Mouse (Mus musculus): ENCODE measurements around the gene Krt17.

Krt17 gene

DNA sequence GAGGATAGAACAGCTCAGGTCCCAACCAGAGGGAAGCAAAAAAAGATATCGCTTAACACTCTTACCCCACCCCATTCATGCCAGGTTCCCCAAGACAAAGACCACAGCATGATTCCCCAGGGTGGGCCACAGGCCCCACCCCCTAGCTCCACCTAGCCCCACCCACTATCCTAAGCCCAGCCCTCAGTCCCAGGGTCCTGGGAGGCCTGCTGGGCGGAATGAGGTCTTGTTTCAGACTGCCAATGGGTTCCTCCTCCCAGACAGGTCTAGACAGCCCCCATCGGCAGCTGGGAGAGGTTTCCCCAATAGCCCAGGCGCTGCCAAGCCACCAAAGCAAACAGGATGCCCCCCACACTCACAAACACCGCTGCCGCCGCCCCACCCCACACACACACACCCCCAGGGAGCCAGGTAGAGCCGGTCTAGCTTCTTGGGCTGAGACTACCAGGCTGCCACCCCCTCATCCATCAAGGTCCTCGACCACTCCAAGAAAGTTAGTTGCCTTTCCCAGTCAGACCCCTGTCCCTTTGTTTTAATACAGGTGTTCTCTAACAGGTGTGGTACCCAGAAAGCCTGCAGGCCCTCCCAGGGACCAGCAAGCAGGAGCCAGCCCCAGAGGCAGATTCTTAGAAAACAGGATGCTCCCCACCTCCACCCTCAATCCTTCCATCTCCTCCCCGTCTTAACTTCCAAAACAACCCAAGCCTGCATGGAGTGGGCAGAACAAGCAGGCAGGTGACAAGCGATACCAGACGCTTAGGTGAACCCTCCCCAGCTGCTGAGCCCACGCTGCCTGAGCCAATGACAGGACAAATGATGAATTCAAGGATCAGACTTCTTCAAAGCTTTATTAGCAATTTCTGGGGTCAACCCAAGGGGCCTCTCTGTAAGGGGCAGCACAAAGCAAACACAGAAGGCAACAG lies 1.5 kb upstream of the Krt17 start:
- 60% methylated on average over 13 of the region's 13 CpGs for WGBS

DNA sequence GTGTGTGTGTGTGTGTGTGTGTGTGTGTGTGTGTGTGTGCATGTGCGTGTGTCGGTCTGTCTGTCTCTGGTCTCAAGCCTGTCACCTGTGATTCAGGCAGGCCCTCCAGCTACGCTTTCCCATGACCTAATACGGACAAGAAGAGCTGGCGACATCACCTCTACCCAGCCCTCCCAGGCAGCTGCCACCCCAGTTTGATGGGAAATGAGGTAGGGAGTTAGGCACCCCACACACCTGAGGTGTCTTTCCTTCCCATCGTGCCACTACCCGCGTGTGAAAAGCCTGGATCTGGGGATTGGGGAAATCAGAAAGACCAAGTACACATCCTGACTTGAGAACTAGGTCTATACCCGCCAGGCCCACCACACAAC lies 391 bp upstream of the Krt17 start:
- WGBS: 86% methylated on average over 9 of the region's 9 CpGs

DNA sequence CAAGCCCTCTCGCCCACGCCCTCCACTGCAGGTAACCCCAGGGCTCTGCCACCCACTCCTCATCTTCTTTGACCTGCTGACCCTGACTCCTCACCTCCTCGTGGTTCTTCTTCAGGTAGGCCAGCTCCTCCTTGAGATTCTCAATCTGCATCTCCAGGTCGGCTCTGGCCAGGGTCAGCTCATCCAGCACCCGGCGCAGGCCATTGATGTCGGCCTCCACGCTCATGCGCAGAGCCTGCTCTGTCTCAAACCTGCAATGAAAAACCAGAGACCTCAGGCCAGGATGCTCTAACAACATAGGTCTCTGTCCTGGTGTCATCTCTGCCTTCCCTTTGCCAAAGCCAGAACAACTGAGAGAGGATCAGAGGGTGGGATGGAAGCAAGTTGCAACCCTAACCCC lies 1.8 kb downstream of the Krt17 start:
- 95% methylated on average over 9 of the region's 9 CpGs for WGBS

DNA sequence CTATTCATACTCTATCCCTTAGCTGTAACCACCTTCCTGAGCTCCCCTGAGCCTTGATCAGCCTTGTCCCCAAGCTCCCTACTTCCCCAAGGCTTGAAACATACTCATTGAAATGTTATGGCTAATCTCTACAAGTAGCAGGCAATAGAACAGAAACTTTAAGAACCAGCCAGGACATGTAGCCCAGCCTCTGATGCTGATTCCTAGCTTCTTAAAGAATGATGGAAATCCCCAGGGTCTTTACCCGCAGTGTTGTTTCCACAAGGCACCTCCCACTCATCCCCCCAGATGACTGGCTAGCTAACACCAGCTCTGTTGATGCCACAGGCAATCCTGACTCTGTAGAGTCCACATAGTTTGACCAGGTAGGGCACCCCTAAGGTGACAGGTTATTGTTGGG lies 2.9 kb downstream of the Krt17 start:
- WGBS: 83% methylated on average over 1 of the region's 1 CpGs

DNA sequence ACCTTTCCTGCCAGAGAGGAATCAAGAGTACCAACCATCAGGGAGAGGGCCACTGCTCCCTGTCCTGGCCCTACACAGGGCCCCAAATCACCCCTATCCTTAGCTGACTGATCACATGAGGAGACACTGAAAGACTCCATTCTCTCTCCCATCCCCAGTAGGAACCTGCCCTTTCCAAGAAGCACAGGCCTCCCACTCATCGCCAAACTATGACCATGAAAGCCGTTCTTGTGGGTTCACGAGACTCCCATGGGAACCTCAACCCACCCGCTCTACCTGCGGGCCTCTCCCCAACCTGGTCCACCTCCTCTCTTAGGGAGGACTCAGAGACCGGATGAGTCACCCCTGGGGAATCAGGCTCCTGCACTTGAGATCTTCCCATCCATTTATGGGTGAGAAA lies 5.3 kb downstream of the Krt17 start:
- 91% methylated on average over 6 of the region's 6 CpGs for WGBS

DNA sequence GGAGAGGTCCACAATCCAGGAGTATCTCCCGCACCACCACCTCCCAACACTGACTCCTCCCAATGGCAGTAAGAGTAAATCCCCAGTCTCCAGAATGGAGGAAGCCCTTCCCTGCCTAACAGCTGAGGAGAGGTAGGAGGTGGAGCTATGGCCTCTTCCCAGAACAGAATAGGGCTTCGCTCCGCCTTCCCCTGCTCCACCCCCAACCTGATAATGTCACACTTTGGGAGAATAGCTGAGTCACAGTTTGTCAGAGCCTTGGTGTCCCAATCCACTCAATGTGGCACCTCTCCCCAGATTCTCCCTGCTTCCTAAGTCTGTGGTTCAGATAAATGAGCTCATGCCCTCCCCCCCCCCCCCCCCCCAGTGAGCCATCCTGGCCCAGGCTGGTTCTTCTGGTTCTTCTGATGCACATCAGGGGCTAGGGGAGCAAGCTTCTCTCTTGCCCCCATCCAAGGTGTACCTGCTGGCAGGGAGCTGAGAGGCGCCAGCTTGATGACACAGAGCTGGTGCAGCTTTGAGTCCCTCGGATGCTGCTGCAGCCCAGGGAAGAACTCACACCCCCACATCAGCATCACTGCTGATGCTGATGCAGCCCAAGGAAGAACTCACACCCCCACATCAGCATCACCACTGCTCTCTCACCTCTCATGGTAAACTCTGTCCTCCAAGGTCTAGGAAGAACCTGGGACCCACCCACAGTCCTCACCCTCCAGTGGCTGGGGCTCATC lies 6.3 kb downstream of the Krt17 start:
- 55% methylated on average over 5 of the region's 5 CpGs for WGBS

DNA sequence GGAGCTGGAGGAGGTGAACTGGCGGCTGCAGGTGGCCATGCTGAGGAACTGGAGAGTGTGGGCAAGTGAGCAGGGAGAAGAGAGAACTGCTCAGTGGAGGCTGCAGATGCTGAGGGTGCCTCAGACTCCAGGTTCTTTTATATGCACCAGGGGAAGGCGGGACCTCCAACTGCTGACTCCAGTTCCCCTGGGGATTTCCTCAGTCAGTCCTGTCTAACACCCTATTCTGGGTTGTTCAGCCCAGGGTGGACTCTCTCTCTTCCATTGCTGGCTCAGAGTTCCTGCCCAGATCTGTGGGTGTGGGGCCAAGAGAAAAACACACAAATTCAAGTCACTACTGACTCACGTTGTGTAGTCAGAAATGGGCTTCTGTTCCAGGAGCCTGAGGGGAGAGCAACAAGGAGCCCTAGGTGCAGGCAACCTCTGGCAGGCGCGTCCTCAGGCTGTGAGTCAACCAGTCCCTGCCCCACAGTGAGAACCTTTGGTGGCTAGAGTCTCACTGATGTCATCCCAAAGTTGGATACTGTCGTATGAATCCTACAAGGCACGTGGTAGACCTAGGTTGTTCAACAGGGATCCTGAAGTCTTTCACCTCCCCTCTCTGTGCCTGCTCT lies 11.9 kb downstream of the Krt17 start, which contains the start of gene Krt16:
Gene Krt16 (minus strand): TSS at position 51 of the 614 bp plus-strand sequence.
- WGBS: 82% methylated on average over 7 of the region's 7 CpGs

DNA sequence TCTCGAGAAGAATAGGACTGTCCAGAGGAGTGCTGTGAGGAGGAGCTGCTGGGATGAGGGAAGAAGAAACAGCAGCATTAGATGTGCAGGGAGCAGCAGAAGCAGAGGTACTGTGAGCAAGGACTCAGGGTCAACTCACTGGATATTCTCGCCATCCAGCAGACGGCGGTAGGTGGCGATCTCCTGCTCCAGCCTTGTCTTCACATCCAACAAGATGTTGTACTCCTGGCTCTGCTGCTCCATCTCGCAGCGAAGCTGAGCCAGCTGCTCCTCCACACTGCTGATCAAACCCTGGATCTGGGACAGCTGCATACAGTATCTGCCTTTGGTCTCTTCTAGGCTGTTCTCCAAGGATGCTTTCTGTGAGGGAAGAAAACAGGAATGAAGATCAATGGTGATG lies 14.4 kb downstream of the Krt17 start:
- 60% methylated on average over 7 of the region's 7 CpGs for WGBS

DNA sequence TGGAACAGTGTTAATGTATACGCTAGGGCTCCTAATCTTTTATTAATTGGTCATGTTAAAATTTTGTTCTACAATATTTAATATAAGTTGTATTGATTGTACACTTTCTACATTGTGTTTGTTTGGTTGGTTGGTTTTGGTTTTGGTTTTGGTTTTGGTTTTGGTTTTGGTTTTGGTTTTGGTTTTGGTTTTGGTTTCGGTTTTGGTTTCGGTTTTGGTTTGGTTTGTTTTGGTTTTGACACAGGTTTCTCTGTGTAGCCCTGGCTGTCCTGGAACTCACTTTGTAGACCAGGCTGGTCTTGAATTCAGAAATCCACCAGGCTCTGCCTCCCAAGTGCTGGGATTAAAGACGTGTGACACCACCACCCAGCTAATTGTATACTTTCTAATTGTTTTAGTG lies 20.6 kb downstream of the Krt17 start:
- WGBS: 90% methylated on average over 4 of the region's 4 CpGs

DNA sequence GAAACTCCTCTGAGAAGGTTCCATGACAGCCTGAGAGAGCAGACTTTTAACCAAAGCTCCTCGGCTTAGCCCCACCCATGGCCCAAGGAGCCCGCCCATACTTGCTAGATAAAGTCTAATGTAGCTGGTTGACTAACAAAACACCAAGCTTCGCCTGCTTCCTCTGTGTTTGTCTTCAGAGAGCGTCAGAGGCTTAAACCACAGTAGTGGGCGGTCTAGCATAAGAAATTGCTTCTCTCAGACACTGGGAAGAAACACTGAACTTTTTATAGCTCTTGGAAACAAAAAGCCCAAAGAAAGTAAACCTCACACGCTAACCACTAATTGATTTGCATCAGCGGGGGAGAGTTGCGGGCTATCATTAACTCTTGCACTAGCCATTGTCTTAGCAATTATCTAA lies 39.1 kb downstream of the Krt17 start:
- 33% methylated on average over 8 of the region's 8 CpGs for WGBS

DNA sequence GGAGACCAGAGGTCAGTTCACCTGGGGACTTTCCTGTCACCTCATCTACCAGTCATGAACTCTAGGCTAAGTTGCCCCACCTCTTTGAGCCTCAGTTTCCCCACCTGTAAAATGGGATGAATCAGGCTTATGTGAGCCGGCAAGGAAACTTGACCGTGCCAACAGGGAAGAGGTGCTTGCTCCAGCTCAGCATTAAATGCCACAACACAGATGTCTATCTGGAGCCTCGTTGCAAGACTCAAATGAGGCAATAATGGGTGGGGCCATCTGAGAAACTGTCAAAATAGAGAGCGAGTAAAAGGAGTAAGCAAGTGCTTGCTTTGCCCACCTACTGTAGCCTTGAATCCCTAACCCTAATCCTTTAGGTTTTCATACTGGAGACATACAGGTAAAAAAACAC lies 41.5 kb downstream of the Krt17 start:
- WGBS: 81% methylated on average over 4 of the region's 4 CpGs

DNA sequence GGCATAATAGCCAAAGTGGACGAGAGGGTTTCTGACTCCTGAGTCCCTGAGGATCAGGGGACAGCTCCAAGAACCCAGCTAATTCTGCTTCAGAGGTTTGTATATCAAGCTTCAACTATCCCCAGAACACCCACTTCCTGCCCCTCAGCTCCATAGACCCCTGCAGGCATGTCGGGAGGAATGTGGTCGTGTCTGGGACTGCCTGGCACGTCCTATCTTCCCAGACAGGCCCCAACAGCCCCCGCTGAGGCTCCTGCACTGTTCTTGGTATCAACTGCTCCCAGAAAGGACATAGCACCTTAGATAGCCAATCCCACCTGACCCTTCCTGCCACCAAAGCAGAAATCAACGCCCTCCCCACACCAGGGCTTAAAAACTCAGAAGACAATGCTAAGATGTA lies 52.3 kb downstream of the Krt17 start:
- 77% methylated on average over 6 of the region's 6 CpGs for WGBS

DNA sequence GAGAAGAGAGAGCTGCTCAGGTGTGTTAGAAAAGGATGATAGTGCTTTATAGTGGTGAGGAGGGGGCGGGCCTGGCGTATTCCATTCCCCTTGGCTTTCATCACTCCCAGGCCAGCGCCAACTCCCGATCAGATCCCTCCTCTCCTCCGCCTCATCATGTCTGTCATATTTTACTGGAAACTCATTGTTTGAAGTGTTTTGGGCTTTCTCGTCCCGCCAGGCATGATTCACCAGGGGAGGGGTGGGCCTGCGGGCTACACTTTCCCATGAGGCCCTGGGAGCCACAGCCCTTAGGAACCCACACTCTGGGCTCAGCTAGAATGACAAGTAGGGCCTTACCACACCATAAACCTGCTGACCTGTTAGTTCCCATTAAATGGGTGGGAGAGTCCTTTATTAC lies 53.3 kb downstream of the Krt17 start, which contains the start of gene Krt14:
Gene Krt14 (minus strand): TSS at position 51 of the 400 bp plus-strand sequence.
- 81% methylated on average over 8 of the region's 8 CpGs for WGBS

Data from cerebral cortex, adult 2 months (tissue).